Mouse (Mus musculus) large intestine, adult 2 months (tissue): ENCODE results near the gene AI854703. TPM values are rescaled to one million over a fixed set of nuclear protein-coding genes. Genes with fewer than 3 reads are reported as not detected.
"Not testable (repeated sequence)": the region's sequence is repeated elsewhere in the genome, so short reads cannot be mapped to it uniquely, and the experiment has no call there.

ENCODE experiments used
- DNase-seq: peaks from one replicate; pipeline ENCODE4 v3.0.0-alpha.2; 2012; ENCODE audit warnings: low read depth, low spot score
- WGBS: fragments of 180-500 bp; shearing (Covaris S2); methylation state at CpG from one replicate; pipeline ENCODE4 v1.1.7; 2018; 5-methylcytosine and 5-hydroxymethylcytosine counted together
- polyA plus RNA-seq: library from polyadenylated mRNA; depleted of rRNA; stranded (reverse); fragments of >200 nt; gene quantifications from 2 replicates; pipeline ENCODE4 v1.2.3, GENCODE M21; 2012

AI854703 gene
- polyA plus RNA-seq, 1 experiment: 0.63 TPM

DNA sequence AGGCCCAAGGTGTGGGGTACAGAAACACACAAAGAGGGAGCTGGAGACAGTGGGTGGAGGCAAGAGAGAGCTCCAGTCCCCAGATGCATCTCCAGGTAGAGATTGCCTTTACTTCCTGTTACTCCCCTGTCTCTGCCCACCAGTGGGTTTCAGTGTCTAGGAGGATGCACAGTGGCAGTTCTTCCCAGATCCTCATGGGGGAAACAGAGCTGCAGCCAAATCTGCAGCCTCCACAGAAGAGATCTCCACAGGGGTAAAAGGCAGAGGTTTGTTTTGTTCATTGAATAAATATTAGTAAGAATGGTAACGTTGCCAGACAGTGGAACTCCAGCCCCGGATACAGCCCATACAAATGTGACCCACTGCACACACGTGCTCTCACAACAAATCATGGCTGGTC, 15.9 kb upstream of the AI854703 start:
- 52% methylated on average over 3 of the region's 3 CpGs for WGBS
- no peak for DNase-seq

DNA sequence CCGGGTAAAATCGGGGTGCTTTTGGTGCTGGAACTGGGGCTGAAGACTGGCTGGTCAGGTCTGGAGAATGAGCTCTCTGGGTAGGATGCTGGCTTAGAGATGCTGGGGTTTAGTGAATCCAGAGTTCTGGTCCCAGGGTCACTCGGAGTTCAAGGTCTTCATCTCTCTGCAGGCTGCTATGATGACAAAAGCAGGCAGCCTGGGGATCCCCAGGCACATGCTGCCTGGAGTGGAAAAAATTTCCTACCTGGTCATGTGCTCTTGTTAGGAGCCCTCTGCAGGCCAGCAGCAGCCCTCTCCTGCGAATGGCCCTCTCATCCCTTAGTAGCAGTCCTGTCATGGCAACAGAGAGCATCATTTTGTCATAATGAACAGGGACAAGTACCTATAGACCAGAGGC, 13.1 kb upstream of the AI854703 start:
- no peak for DNase-seq
- 92% methylated on average over 4 of the region's 4 CpGs for WGBS

DNA sequence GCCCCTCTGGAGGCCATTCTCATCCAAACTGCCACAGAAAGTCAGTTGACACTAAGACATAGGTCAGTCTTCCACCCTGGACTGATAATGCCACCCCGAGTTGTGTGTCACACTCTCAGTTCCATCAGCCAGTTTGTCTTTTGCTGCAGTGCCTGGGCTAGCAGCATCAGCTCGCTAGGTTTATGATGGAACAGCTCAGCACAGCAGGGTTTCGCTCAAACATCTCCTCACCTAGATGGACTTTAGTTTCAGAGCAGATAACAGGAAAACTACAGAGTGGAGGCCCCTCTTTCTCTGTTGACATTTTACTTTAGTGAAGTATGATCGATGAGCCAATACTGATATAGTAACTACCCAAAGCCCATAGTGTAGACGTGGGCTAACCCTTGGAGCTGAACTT, 11.8 kb upstream of the AI854703 start:
- WGBS: 92% methylated on average over 5 of the region's 5 CpGs
- DNase-seq: no peak

DNA sequence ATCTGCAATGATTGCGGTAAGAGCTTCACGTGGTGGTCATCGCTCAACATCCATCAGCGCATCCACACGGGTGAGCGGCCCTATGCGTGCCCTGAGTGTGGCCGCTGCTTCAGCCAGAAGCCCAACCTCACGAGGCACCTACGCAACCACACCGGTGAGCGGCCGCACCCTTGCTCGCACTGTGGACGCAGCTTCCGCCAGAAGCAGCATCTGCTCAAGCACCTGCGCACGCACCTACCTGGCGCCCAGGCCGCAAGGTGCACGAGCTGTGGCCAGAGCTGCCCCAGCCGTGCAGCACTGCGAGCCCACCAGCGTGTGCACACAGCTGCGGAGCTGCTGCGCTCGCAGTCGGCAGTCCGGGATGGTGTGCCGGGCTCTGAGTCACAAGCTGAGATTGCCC, 6.5 kb upstream of the AI854703 start:
- DNase-seq: no peak
- WGBS: 96% methylated on average over 30 of the region's 30 CpGs

GRCm38 (mm10) chr6:48622186-48622843, 4.2 kb upstream of the AI854703 start:
- DNase-seq: not testable (repeated sequence)
- WGBS: 91% methylated on average over 8 of the region's 8 CpGs

GRCm38 (mm10) chr6:48623460-48623859, 3.1 kb upstream of the AI854703 start:
- WGBS: 63% methylated on average over 1 of the region's 1 CpGs
- no peak for DNase-seq

- DNase-seq: no peak
- WGBS: under 1% methylated on average over 32 of the region's 32 CpGs
Measured at GRCm38 (mm10) chr6:48626984-48627383, 420 bp downstream of the AI854703 start.

DNA sequence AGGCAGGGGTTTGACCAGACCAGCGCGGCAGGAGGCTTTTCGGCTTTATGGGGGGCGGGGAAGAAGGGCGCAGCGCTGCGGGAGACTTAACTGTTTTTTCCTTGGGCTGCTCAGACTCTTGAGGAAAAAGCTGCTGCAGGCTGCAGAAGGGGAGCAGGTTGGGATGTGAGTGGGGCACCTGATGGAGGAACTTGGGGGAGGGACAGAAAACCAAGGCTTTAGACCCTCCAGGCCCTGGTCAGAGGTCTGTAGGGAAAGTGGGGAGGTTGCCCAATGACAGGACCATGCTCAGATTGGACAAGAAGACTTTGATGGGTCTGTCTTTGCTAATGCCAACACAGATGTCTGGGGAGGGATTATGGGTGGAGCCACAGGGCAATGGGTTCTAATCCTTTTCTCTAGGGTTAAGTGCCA, 954 bp downstream of the AI854703 start:
- WGBS: 10% methylated on average over 7 of the region's 7 CpGs
- no peak for DNase-seq

- no peak for DNase-seq
- WGBS: 53% methylated on average over 3 of the region's 3 CpGs
Measured at GRCm38 (mm10) chr6:48628377-48628776, 1.8 kb downstream of the AI854703 start.

- DNase-seq: no peak
- WGBS: 13% methylated on average over 54 of the region's 54 CpGs
Measured at GRCm38 (mm10) chr6:48628808-48629660, 2.5 kb downstream of the AI854703 start.

GRCm38 (mm10) chr6:48629661-48630034, 3.1 kb downstream of the AI854703 start:
- WGBS: 21% methylated on average over 13 of the region's 13 CpGs
- no peak for DNase-seq

- DNase-seq: no peak
- WGBS: 70% methylated on average over 8 of the region's 8 CpGs
Measured at GRCm38 (mm10) chr6:48630831-48631230, 4.3 kb downstream of the AI854703 start.

GRCm38 (mm10) chr6:48635105-48635504, 8.5 kb downstream of the AI854703 start:
- DNase-seq: no peak
- WGBS: 89% methylated on average over 2 of the region's 2 CpGs

DNA sequence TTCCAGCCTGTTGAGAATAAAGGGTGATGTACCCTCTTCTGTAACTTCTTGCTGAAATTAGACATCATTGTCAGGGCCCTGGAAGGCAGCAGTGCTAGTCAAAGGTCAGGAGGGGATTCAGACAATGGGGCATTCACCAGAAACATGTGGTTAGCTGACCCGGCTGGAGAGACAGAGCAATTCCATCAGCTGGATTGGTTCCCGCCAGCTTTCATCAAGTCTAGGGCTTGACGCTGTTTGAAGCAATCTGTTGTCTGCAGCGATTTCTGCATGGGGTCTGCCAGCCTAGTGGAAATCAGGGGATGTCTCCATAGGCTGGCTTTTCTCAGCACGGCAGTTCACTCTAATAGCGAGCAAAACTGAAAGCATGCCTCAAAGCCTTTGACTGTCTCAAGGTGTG, 10.0 kb downstream of the AI854703 start:
- DNase-seq: no peak
- WGBS: 86% methylated on average over 6 of the region's 6 CpGs

DNA sequence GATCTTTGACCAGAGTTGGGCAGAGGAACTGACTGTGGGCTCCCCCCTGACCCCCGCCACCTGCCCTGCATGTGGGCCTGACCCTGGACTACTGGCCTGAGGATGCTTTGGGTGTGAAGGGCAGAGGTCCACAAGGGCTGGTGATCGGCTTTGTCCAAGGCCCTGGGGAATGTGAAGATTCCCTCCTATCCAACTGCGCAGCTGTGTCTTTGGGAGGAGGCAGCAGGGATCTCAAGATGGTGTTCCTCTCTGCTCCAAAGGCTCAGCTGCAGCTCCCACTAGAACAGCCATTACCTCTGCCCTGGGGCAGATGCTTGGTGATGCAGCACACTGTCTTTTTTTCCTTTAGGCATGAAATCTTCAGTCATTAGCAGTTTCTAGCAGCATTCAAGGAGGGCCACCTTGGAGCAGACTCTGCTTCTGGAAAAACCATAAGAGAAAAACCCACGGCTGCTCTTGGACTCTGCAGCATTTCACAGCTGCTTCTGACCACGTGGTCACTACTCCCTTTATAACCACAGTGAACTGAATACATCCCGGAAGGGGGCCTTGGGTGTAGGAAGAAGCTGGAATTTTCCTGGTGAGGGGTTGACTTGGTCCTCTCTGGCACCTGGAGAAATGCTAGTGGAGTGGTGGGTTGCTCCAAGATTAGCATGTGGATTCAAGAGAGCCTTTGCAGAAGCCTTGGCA, 11.4 kb downstream of the AI854703 start:
- 64% methylated on average over 6 of the region's 6 CpGs for WGBS

GRCm38 (mm10) chr6:48638553-48638952, 12.0 kb downstream of the AI854703 start:
- WGBS: 58% methylated on average over 2 of the region's 2 CpGs
- DNase-seq: no peak

More for the DNA sequence above, 11.4 kb downstream of the AI854703 start:
- DNase-seq: no peak

- DNase-seq: no peak
- 70% methylated on average over 6 of the region's 6 CpGs for WGBS
Measured at GRCm38 (mm10) chr6:48641391-48641790, 14.8 kb downstream of the AI854703 start.

- DNase-seq: peak; percentile 59
- WGBS: 17% methylated on average over 4 of the region's 4 CpGs
Measured at GRCm38 (mm10) chr6:48642764-48643292, 16.3 kb downstream of the AI854703 start.

GRCm38 (mm10) chr6:48645660-48646308, 19.2 kb downstream of the AI854703 start:
- DNase-seq: no peak
- WGBS: 4% methylated on average over 12 of the region's 12 CpGs

DNA sequence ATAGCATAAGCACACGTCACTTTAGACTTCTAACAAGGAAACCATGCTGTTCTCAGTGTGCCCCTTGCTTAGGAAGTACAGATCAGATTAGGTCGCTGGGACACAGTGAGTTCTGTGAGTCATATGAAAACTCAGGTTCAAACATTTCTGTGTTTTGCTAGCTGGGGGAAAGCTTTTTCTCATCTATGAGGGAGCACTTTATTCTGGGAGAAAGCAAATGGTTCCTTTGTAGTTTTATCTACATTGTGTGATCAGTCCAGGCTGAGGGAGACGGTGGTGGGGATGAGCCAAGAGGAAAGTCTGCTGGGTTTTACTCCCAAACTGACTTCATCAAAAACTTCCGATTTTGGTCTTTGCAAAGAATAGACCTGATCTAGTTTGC, 19.7 kb downstream of the AI854703 start:
- 85% methylated on average over 4 of the region's 4 CpGs for WGBS
- no peak for DNase-seq
